Mouse (Mus musculus) stomach, embryonic 16.5 days (tissue): ENCODE measurements around the gene Olfr1044. TPM values are rescaled to one million over a fixed set of nuclear protein-coding genes. Genes with fewer than 3 reads are reported as not detected.
"Not testable (repeated sequence)": the region's sequence is repeated elsewhere in the genome, so short reads cannot be mapped to it uniquely, and the experiment has no call there.

Experiments used
- ATAC-seq: fragments of 200-750 bp; cut with Nextera tagmentation; 2 replicates; pipeline ENCODE4 v1.8.0; 2017; ENCODE audit warnings: moderate number of reproducible peaks, moderate TSS enrichment; ENCODE audit not compliant: insufficient read depth, low FRiP score
- H3K27ac ChIP-seq: fragments of 300-500 bp; sonication (generic); 2 replicates; pipeline ENCODE4 v1.5.1; 2014; ENCODE audit warnings: low read length
- H3K27me3 ChIP-seq: fragments of 300-500 bp; sonication (generic); 2 replicates; pipeline ENCODE4 v1.6.1; 2014; ENCODE audit warnings: low read length, control low read depth, mixed read lengths; ENCODE audit not compliant: control insufficient read depth, insufficient read depth
- H3K36me3 ChIP-seq: fragments of 300-500 bp; sonication (generic); 2 replicates; pipeline ENCODE4 v1.6.1; 2014; ENCODE audit warnings: low read length; ENCODE audit not compliant: control insufficient read depth, insufficient read depth
- H3K4me1 ChIP-seq: fragments of 300-500 bp; sonication (generic); 2 replicates; pipeline ENCODE4 v1.6.1; 2014; ENCODE audit warnings: low read length, control low read depth, mixed read lengths; ENCODE audit not compliant: control insufficient read depth, insufficient read depth
- H3K4me2 ChIP-seq: fragments of 300-500 bp; sonication (generic); 2 replicates; pipeline ENCODE4 v1.6.1; 2014; ENCODE audit warnings: low read depth, low read length, mixed read lengths
- H3K4me3 ChIP-seq: fragments of 300-500 bp; sonication (generic); replicated peaks from 2 replicates; pipeline ENCODE4 v1.5.1; 2014; ENCODE audit warnings: mild to moderate bottlenecking, low read length
- H3K9ac ChIP-seq: fragments of 300-500 bp; sonication (generic); 2 replicates; pipeline ENCODE4 v1.6.1; 2014; ENCODE audit warnings: low read length
- H3K9me3 ChIP-seq: fragments of 300-500 bp; sonication (generic); replicated peaks from 2 replicates; pipeline ENCODE4 v1.6.1; 2016; ENCODE audit warnings: low read length, control low read depth; ENCODE audit not compliant: control insufficient read depth
- WGBS: fragments of 180-500 bp; shearing (Covaris S2); extraction: QIAGEN DNeasy Blood & Tissue Kit; methylation state at CpG from one replicate; pipeline ENCODE4 v1.1.7; 2014; 5-methylcytosine and 5-hydroxymethylcytosine counted together
- polyA plus RNA-seq: library from polyadenylated mRNA; unstranded; fragments of >200 nt; fragmentation: Nextera tagmentation; extraction: Ambion mirVana; gene quantifications from 2 replicates; pipeline ENCODE4 v1.2.1, GENCODE M21; 2015

Olfr1044 gene
- not detected in 2 replicates for polyA plus RNA-seq

GRCm38 (mm10) chr2:86177720-86178119 is at the start of gene Olfr1044:
Olfr1044 (minus strand) TSS chr2:86177820.
- Histone ChIP-seq H3K4me2 (no peak within 1 kb of the TSS), H3K27ac (no peak within 1 kb of the TSS), H3K9me3 (no peaks in the 10 kb centered on the region), H3K36me3 (no peaks in the 10 kb centered on the region), H3K4me3 (no peak within 1 kb of the TSS), H3K9ac (no peak within 1 kb of the TSS), H3K27me3 (no peaks in the 10 kb centered on the region), H3K4me1 (no peaks in the 10 kb centered on the region)
- no peak for ATAC-seq

DNA sequence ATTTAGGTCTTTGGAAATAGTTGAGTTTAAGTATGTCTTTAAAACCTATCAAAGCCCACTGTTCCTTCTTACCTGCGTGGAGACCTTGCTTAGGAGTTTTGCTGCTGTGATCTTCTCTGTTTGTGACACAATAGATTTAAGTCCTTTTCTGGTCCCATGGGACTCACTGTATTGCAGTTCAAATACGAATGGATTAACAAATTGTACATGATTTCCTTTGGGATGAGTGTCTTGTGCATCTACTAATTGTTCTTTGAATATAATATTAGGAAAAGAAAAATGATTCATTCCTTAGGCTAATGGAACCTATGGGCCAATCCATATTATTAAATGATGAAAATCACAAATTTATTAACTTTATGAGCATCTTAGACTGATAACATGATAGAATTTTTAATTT is 41.6 kb upstream of the Olfr1044 start, which contains the start of gene Olfr1046:
Gene Olfr1046 (minus strand): TSS at position 101 of the 400 bp plus-strand sequence.
- H3K4me1 ChIP-seq: no peaks in the 10 kb centered on the region
- H3K4me2 ChIP-seq: no peak within 1 kb of the TSS
- WGBS: 70% methylated on average over 2 of the region's 2 CpGs
- no peak within 1 kb of the TSS for H3K27ac ChIP-seq
- no peaks in the 10 kb centered on the region for H3K9me3 ChIP-seq
- no peak within 1 kb of the TSS for H3K9ac ChIP-seq
- no peaks in the 10 kb centered on the region for H3K27me3 ChIP-seq
- no peak for ATAC-seq
- no peak within 1 kb of the TSS for H3K4me3 ChIP-seq
- H3K36me3 ChIP-seq: no peaks in the 10 kb centered on the region

- no peak within 1 kb of the TSS for H3K4me2 ChIP-seq
- no peaks in the 10 kb centered on the region for H3K4me1 ChIP-seq
- no peak within 1 kb of the TSS for H3K27ac ChIP-seq
- H3K9me3 ChIP-seq: no peaks in the 10 kb centered on the region
- H3K36me3 ChIP-seq: no peaks in the 10 kb centered on the region
- no peak for ATAC-seq
- no peak within 1 kb of the TSS for H3K9ac ChIP-seq
- no peak within 1 kb of the TSS for H3K4me3 ChIP-seq
- no peaks in the 10 kb centered on the region for H3K27me3 ChIP-seq
Measured at GRCm38 (mm10) chr2:86202909-86203308, 25.3 kb upstream of the Olfr1044 start, which contains the start of gene Olfr1045. Olfr1045 (minus strand) TSS chr2:86203009.

DNA sequence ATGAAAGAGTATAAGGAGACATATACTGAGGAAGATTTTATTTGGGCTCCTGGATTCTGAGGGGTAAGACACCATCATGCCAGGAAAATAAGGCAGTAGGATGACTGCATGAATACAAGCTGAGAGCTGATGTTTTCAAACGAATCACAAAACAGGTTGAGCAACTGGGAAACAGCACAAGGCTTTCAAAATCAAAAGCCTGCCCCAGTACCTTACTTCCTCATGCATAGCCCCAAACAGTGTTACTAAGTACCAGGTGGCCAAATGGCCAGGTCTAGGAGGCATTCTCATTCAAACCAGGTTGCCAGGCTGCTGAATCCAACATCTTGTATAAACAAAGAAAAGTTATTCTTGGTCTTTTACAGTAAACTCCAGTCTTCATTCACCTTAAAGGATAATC is 18.2 kb upstream of the Olfr1044 start:
- WGBS: 31% methylated on average over 1 of the region's 1 CpGs

DNA sequence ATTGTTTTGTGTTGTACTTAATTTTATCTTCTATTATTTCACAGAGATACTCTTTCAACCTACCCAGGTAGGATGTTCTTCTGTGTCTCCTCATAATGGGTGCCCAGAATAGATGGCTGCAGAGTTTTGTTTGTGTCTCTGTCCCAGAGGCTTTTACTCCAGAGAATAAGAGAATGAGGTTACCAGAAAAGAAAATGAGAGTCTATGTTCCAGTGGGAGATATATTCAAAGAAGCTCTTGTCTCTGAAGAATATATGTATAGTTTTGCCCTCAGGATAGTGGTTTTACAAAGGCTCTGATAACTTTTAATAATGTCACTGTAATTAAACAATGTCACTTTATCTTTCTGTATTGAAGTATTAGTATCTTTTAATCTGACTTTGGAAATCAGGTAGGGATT is 8.0 kb upstream of the Olfr1044 start, which contains the start of gene Olfr52:
Gene Olfr52 (minus strand): TSS at position 101 of the 400 bp plus-strand sequence.
- ATAC-seq: no peak

More for the DNA sequence above, 18.2 kb upstream of the Olfr1044 start:
- Histone ChIP-seq H3K4me1 (no peaks in the 10 kb centered on the region), H3K9ac (no peak overlapping the region), H3K4me3 (no peak overlapping the region), H3K27ac (no peak overlapping the region), H3K27me3 (no peaks in the 10 kb centered on the region), H3K9me3 (no peaks in the 10 kb centered on the region), H3K36me3 (no peaks in the 10 kb centered on the region), H3K4me2 (no peak overlapping the region)
- ATAC-seq: no peak

DNA sequence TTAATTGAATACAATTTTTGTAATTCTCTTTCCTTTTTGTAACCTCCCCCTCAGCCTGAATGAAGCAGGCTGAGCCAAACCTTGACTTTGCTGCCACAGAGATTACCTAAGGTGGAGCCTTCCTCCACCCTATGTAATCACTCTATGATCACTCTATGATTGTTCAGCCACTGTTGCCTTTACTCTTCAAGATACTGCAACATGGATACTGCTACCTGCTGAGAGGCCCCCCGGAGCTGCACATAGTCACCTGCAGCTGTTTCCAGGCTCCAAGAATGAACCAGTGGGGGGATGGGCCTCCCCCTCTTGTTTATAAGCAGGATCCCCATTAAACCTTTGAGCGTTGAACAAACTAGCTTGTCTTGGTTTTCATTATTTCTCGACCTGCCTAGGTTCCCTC is 2.3 kb upstream of the Olfr1044 start:
- no peaks in the 10 kb centered on the region for H3K36me3 ChIP-seq

More for the DNA sequence above, 8.0 kb upstream of the Olfr1044 start, which contains the start of gene Olfr52:
- Histone ChIP-seq H3K27me3 (no peaks in the 10 kb centered on the region), H3K9me3 (no peaks in the 10 kb centered on the region), H3K4me1 (no peaks in the 10 kb centered on the region), H3K9ac (no peak within 1 kb of the TSS), H3K36me3 (no peaks in the 10 kb centered on the region), H3K4me3 (no peak within 1 kb of the TSS), H3K27ac (no peak within 1 kb of the TSS), H3K4me2 (no peak within 1 kb of the TSS)

DNA sequence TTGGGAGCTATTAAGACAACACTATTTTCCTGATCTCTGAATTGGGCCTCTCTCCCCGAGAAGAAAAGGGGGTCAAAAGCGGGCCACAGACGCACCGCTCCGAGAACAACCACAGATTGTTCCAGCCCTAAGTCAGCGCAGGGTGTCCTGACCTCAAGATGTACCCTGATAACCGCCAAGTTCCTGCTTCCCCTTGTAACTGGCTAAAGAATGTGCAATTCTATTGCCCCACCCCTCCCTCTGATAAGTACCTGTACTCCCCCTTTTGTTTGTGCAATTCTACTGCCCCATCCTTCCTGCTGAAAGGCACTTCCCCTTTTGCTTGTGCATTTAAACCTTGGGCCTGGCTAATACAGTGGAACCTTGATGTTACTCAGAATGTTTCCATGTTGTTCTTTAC is 2.2 kb downstream of the Olfr1044 start:
- H3K27ac ChIP-seq, ATAC-seq, H3K36me3 ChIP-seq, H3K9me3 ChIP-seq, H3K4me2 ChIP-seq, H3K27me3 ChIP-seq, H3K9ac ChIP-seq, H3K4me1 ChIP-seq, H3K4me3 ChIP-seq: not testable (repeated sequence)
- 79% methylated on average over 7 of the region's 7 CpGs for WGBS

More for the DNA sequence above, 2.3 kb upstream of the Olfr1044 start:
- Histone ChIP-seq H3K27me3 (no peaks in the 10 kb centered on the region), H3K9ac (no peak overlapping the region), H3K4me1 (no peaks in the 10 kb centered on the region), H3K9me3 (no peaks in the 10 kb centered on the region), H3K4me3 (no peak overlapping the region), H3K4me2 (no peak overlapping the region), H3K27ac (no peak overlapping the region)
- no peak for ATAC-seq
- 75% methylated on average over 3 of the region's 3 CpGs for WGBS

DNA sequence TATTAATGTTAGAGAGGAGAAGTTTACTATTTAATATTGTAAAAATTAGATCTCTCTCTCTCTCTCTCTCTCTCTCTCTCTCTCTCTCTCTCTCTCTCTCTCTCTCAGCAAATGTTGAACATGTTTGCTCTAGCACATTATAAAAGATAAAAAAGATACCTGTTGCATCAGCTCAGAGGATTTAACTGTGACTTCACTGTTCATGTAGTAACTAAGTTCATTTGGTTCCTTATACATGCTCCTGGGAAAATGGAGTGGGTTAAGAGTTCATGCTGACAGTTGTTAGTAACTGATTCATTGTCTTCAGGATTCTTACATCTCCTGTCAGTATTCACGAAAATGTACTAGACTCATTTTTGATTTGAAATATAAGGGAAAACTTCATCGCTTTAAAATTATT is 10.2 kb downstream of the Olfr1044 start, which contains the start of gene Olfr1043:
Gene Olfr1043 (minus strand): TSS at position 101 of the 400 bp plus-strand sequence.
- Histone ChIP-seq H3K4me2 (no peak within 1 kb of the TSS), H3K27ac (no peak within 1 kb of the TSS), H3K9ac (no peak within 1 kb of the TSS), H3K36me3 (no peaks in the 10 kb centered on the region), H3K9me3 (no peaks in the 10 kb centered on the region), H3K4me3 (no peak within 1 kb of the TSS), H3K27me3 (no peaks in the 10 kb centered on the region), H3K4me1 (no peaks in the 10 kb centered on the region)
- no peak for ATAC-seq
- WGBS: 88% methylated on average over 2 of the region's 2 CpGs

GRCm38 (mm10) chr2:86161738-86162137 is 15.9 kb downstream of the Olfr1044 start, which contains the start of gene Olfr1042:
Olfr1042 (minus strand) TSS chr2:86161838.
- Histone ChIP-seq H3K4me3 (no peak within 1 kb of the TSS), H3K27me3 (no peaks in the 10 kb centered on the region), H3K9ac (no peak within 1 kb of the TSS), H3K27ac (no peak within 1 kb of the TSS), H3K4me2 (no peak within 1 kb of the TSS), H3K4me1 (no peaks in the 10 kb centered on the region), H3K36me3 (no peaks in the 10 kb centered on the region), H3K9me3 (no peaks in the 10 kb centered on the region)
- whole genome bisulfite sequencing: 79% methylated on average over 2 of the region's 2 CpGs
- ATAC-seq: no peak
